Mouse (Mus musculus) heart, embryonic 13.5 days (tissue): Measurements from ENCODE around the gene Ddx11. TPM values are rescaled to one million over a fixed set of nuclear protein-coding genes. Genes with fewer than 3 reads are reported as not detected.
"Not testable (repeated sequence)": the region's sequence is repeated elsewhere in the genome, so short reads cannot be mapped to it uniquely, and the experiment has no call there.

Experiments used
- ATAC-seq: fragments of 200-750 bp; cut with Nextera tagmentation; 2 replicates; pipeline ENCODE4 v1.8.0; 2017; ENCODE audit warnings: moderate TSS enrichment; ENCODE audit not compliant: insufficient number of reproducible peaks, low FRiP score, low TSS enrichment; ENCODE audit errors: extremely low read depth
- H3K27ac ChIP-seq: fragments of 300-500 bp; sonication (generic); replicated peaks from 2 replicates; pipeline ENCODE4 v1.5.1; 2015; ENCODE audit warnings: moderate library complexity, mild to moderate bottlenecking, inconsistent platforms
- H3K27me3 ChIP-seq: fragments of 300-500 bp; sonication (generic); replicated peaks from 2 replicates; pipeline ENCODE4 v1.6.1; 2015; ENCODE audit warnings: mild to moderate bottlenecking, inconsistent platforms
- H3K36me3 ChIP-seq: fragments of 300-500 bp; sonication (generic); 2 replicates; pipeline ENCODE4 v1.6.1; 2015; ENCODE audit warnings: mild to moderate bottlenecking, inconsistent platforms
- H3K4me1 ChIP-seq: fragments of 300-500 bp; sonication (generic); 2 replicates; pipeline ENCODE4 v1.6.1; 2015; ENCODE audit warnings: inconsistent platforms
- H3K4me2 ChIP-seq: fragments of 300-500 bp; sonication (generic); 2 replicates; pipeline ENCODE4 v1.6.1; 2015; ENCODE audit warnings: inconsistent platforms, mild to moderate bottlenecking, moderate library complexity
- H3K4me3 ChIP-seq: fragments of 300-500 bp; sonication (generic); 2 replicates; pipeline ENCODE4 v1.5.1; 2015; ENCODE audit warnings: moderate library complexity, mild to moderate bottlenecking, inconsistent platforms
- H3K9ac ChIP-seq: fragments of 300-500 bp; sonication (generic); 2 replicates; pipeline ENCODE4 v1.6.1; 2015; ENCODE audit warnings: inconsistent platforms, mild to moderate bottlenecking, moderate library complexity
- H3K9me3 ChIP-seq: fragments of 300-500 bp; sonication (generic); 2 replicates; pipeline ENCODE4 v1.6.1; 2016; ENCODE audit warnings: inconsistent platforms
- WGBS: fragments of 180-500 bp; shearing (Covaris S2); methylation state at CpG from one replicate; pipeline ENCODE4 v1.1.7; 2015; ENCODE audit warnings: mixed read lengths; 5-methylcytosine and 5-hydroxymethylcytosine counted together
- polyA plus RNA-seq: library from polyadenylated mRNA; unstranded; fragments of >200 nt; fragmentation: Nextera tagmentation; extraction: Ambion mirVana; gene quantifications from 2 replicates; pipeline ENCODE4 v1.2.1, GENCODE M21; 2015

Gene Ddx11
- polyA plus RNA-seq, 1 experiment from 2014 or later: 12.6 TPM

DNA sequence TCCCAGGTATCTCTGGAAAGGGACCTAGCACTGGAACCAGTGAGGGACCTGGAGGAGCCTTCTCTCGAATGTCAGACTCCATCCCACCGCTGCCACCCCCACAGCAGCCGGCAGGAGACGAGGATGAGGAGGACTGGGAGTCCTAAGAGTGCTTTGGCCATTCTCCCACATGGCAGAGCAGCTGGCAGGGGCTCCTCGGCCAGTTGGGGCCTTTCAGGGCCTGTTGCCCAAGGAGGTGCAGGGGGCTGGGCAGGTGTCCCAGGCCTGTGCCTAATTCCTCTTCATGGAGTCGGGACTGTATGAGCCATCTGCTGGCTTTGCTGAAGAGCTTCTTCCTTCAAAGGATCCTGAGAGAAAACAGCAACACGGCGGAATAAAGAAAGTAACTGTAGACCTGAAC, 4.3 kb upstream of the Ddx11 start:
- ATAC-seq: no peak
- Histone ChIP-seq H3K4me2 (no peak overlapping the region), H3K9me3 (no peaks in the 10 kb centered on the region), H3K27me3 (no peaks in the 10 kb centered on the region), H3K4me1 (0 out of 2 replicates have a peak, but pooled peaks cover 2% of the 10 kb centered on the region), H3K36me3 (peaks cover 66% of the 10 kb centered on the region), H3K9ac (no peak overlapping the region), H3K4me3 (no peak overlapping the region), H3K27ac (no peak overlapping the region)
- WGBS: 83% methylated on average over 8 of the region's 8 CpGs

DNA sequence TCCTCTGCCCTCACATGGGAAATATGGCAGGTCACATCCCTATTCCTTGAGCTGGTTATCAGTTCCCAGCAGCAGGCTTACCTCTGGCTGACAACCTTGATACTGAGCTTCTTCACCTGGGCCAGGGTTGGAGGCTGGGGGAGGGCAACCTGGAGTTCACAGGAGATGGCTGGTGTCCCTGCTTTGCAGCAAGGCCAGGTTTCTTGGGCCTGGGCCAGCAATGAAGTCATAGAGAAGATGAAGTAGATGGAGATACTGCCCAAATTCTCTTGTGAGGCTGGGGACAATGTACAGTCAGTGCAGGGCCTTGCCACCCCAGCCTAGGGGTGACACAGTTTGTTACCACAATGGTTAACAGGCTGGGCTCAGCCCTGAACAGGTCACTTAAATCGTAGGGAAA, 2.6 kb upstream of the Ddx11 start:
- no peaks in the 10 kb centered on the region for H3K9me3 ChIP-seq
- no peaks in the 10 kb centered on the region for H3K27me3 ChIP-seq
- ATAC-seq: no peak
- no peak overlapping the region for H3K4me2 ChIP-seq
- peaks cover 49% of the 10 kb centered on the region for H3K36me3 ChIP-seq
- H3K4me1 ChIP-seq: peaks cover 18% of the 10 kb centered on the region
- H3K9ac ChIP-seq: no peak overlapping the region
- H3K27ac ChIP-seq: no peak overlapping the region
- H3K4me3 ChIP-seq: no peak overlapping the region
- 78% methylated on average over 1 of the region's 1 CpGs for WGBS

DNA sequence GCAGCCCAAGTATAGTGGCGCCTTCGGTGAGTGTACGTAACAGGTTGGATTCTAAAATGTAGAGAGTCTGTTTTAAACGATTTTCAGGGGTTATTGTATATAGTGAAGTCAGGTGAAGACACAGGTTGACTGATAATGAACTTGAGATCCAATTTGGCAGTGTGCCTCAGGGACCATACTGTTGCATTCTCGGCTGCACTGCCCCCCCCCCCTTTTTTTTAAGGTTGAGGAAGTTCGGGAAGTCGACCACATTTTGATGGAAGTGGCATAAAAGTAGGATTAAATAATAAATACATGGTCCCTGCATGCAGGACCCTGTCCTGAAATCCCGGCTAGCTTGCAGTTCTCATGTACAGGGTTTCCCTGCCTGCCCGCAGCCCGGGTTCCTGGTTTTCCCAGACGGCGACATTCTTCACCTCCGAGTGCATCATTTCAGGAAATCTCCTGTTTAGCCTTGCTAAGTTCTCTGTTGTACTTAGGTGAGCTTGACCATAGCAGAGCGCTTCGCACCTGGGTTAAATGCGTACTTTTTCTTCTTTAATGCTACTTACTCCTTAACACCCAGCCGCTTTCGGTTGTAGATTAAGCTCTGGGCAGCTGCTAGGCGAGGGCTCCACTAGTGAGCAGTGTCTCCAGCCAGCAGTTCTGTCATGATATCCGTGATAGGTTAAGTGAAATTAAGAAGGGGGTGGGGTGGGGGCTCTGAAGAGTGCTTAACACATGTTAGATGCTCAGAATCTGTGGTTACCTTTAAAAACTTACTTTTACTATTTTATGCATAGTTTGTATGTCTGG, 693 bp downstream of the Ddx11 start:
- peaks cover 18% of the 10 kb centered on the region for H3K4me1 ChIP-seq
- peak overlapping the region; percentile 88 for H3K9ac ChIP-seq
- H3K9me3 ChIP-seq: no peaks in the 10 kb centered on the region
- ATAC-seq: no peak
- H3K36me3 ChIP-seq: peaks cover 45% of the 10 kb centered on the region
- H3K27ac ChIP-seq: peak overlapping the region; percentile 91
- peak overlapping the region; percentile 88 for H3K4me3 ChIP-seq
- no peaks in the 10 kb centered on the region for H3K27me3 ChIP-seq
- 1% methylated on average over 20 of the region's 20 CpGs for WGBS
- peak overlapping the region; percentile 74 for H3K4me2 ChIP-seq

DNA sequence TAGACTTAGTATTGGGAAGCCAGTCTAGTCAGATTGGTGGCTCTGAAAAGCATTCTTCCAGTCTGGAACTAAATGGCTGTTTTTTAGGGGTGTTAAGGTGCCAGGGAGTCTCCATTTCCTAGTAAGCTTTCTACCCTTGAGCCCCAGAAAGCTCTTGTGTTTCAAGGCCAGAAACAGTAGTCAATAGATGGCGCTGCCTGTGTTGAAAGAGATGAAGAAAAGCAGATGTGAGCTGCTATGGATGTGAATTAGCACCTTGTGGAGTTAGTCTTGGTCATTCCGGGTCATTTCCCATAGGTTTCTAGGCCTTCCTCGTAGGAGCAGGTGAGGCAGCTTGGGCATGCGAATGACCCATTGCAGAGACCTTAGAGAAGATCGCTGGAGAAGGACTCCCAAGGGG, 1.9 kb downstream of the Ddx11 start:
- H3K4me2 ChIP-seq: peak overlapping the region; percentile 74

DNA sequence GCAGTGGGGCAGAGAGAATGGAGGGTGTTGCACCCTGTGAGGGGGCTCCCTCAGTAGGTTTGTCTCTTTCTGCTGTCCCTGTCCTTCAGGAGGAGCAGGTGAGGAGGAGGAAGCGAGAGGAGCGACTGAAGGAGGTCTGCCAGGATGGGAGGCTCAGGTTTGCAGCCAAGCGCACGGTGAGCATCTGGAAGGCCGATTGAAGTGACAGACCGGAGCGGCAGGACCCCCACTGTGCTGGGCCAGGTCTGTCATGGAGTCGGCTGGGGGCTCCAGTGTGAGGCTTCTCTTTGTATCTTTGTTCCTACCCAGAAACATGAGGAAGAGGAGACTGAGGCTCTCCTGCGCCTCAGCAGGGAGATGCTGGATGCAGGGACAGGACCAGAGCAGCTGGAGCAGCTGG, 7.1 kb downstream of the Ddx11 start:
- WGBS: 83% methylated on average over 9 of the region's 9 CpGs
- no peak overlapping the region for H3K4me3 ChIP-seq
- H3K9me3 ChIP-seq: peaks cover 9% of the 10 kb centered on the region
- H3K4me2 ChIP-seq: no peak overlapping the region
- H3K27ac ChIP-seq: no peak overlapping the region
- no peak overlapping the region for H3K9ac ChIP-seq
- H3K36me3 ChIP-seq: peaks cover 90% of the 10 kb centered on the region
- H3K4me1 ChIP-seq: peaks cover 3% of the 10 kb centered on the region
- ATAC-seq: no peak
- no peaks in the 10 kb centered on the region for H3K27me3 ChIP-seq

More for the DNA sequence above, 1.9 kb downstream of the Ddx11 start:
- H3K4me3 ChIP-seq: 0 out of 2 replicates have a peak overlapping the region, but pooled peaks have one; percentile 88
- H3K27ac ChIP-seq: 0 out of 2 replicates have a peak overlapping the region, but pooled peaks have one; percentile 20
- no peaks in the 10 kb centered on the region for H3K9me3 ChIP-seq
- WGBS: 54% methylated on average over 5 of the region's 5 CpGs
- no peak for ATAC-seq
- peaks cover 18% of the 10 kb centered on the region for H3K4me1 ChIP-seq
- peak overlapping the region; percentile 69 for H3K9ac ChIP-seq
- H3K36me3 ChIP-seq: peaks cover 44% of the 10 kb centered on the region
- no peaks in the 10 kb centered on the region for H3K27me3 ChIP-seq

DNA sequence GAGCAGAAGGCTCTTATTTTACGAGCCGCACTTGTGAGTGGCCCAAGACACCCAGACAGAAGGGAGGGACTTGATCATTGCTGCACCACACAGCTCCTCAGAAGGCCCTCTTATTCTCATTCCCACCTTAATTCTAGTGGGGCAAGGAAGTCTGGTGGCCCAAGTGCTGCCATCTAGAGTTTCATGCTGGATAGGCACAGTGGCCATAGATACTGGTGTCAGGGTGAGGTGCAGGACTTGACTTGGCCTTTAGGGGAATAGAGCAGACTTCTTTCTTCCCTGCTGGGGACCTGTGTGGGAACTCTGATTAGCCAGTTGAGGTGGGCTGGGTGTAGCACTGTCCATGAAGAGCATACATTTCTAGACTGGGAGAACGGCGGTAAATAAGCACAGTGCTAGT, 7.9 kb downstream of the Ddx11 start:
- ATAC-seq: no peak
- H3K36me3 ChIP-seq: peaks cover 97% of the 10 kb centered on the region
- H3K27me3 ChIP-seq: no peaks in the 10 kb centered on the region
- no peak overlapping the region for H3K9ac ChIP-seq
- WGBS: 94% methylated on average over 4 of the region's 4 CpGs
- no peak overlapping the region for H3K4me3 ChIP-seq
- H3K4me2 ChIP-seq: no peak overlapping the region
- peaks cover 9% of the 10 kb centered on the region for H3K9me3 ChIP-seq
- H3K27ac ChIP-seq: no peak overlapping the region
- H3K4me1 ChIP-seq: no peaks in the 10 kb centered on the region

DNA sequence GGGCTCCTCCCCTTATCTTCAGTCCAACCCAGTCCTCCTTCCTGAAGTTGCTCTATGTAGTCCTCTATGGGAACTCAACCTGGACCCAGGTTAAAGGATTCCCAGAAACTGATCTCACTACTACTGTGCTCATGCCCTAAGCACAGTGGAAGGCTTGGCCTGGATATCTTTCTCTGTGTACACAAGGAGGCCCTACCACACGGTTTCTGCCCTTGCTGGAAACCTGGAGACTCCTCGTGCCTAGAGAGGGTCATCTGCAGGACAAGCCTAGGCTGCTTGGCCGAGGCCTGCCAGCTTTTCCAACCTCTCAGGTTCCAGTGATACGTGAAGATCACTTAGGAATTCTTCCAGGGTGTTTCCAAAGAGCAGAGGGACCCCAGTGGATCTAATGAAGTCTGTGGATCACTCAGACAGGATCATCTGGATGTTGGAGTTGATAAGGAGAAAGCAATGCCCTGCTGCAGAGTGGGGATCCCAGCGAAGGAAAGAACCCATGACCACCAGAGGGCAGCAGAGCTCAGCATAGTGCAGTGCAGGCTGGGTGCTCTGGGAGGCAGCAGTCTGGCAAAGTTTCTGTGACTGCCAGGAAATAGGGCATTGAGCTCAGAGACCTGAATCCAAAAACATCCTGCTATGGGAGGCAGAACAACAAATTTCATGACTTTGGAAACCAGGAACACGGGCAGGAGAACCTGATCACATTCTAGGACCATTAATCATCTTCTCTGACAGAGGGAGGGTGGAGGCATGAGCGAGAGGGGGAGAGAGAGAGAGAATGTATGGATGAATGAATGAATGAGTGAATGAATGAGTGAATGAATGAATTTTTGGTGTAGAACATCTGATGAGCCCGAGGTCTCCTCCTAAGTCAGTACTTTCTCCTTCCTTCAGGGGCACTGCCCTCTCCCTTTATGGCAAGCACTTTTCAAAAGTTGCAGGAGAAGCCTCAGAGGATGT, 29.7 kb downstream of the Ddx11 start:
- peaks cover 43% of the 10 kb centered on the region for H3K36me3 ChIP-seq
- not testable (repeated sequence) for H3K9ac ChIP-seq, H3K27me3 ChIP-seq, H3K4me3 ChIP-seq, H3K4me2 ChIP-seq, H3K4me1 ChIP-seq, H3K9me3 ChIP-seq, H3K27ac ChIP-seq
- ATAC-seq: peak; percentile 37; the same call in 1 of the 2 replicates
- WGBS: 74% methylated on average over 5 of the region's 8 CpGs

DNA sequence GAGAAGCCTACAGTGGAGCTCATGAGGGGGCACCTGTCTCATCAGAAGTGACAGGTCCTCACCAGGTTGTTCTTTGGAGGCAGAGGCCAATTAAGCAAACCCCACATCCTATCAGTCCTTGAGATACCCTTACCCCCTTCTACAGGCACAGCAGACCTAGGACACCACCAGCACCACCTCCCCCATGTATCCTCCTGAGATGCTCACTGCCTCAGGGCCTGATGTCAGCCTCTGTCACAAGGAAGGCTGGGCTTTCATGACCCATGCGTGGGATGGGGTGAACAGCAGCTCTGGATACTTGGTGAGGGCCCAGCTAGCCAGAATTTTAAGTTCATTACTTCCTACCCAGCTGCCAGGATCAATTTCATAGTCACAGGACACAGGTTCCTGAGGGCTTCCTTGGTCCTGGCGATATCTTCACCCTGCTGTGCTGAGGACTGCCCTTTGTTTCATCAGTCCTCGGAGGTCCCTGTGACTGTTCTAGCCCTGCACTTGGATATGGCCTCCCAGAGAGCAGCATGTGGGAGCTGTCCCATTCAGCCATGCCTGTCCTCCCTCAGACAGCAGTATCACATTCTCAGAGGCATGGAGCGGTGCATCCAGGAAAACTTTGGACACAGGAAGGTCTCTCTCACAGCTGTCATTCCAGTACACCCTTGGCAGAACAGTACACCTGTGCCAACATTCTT, 30.6 kb downstream of the Ddx11 start:
- H3K4me2 ChIP-seq, H3K9ac ChIP-seq, H3K27ac ChIP-seq, ATAC-seq, H3K4me1 ChIP-seq, H3K9me3 ChIP-seq, H3K27me3 ChIP-seq, H3K4me3 ChIP-seq: not testable (repeated sequence)
- peaks cover 34% of the 10 kb centered on the region for H3K36me3 ChIP-seq
- 90% methylated on average over 4 of the region's 4 CpGs for WGBS

DNA sequence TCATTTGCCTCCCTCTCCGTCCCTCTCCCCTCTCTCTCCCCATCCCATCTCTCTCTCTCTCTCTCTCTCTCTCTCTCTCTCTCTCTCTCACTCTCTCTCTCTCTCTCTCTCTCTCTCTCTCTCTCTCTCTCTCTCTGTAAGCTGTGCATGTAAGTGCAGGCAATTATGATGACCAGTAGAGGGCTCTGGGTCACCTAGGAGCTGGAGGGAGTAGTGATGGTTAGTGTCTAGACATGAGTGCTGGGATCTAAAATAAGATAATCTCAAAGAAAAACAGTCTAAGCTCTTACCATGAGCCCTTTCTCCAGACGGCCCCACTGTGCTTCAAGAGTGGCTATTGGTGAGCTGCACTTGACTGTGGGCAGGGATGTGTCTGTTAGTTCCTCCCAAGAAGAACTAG, 31.6 kb downstream of the Ddx11 start:
- no peak overlapping the region for H3K27ac ChIP-seq
- H3K9me3 ChIP-seq: no peaks in the 10 kb centered on the region
- WGBS: 55% methylated on average over 2 of the region's 2 CpGs
- ATAC-seq: no peak
- no peak overlapping the region for H3K9ac ChIP-seq
- H3K4me1 ChIP-seq: no peaks in the 10 kb centered on the region
- H3K4me3 ChIP-seq: no peak overlapping the region
- H3K27me3 ChIP-seq: no peaks in the 10 kb centered on the region
- H3K36me3 ChIP-seq: peaks cover 24% of the 10 kb centered on the region
- no peak overlapping the region for H3K4me2 ChIP-seq

DNA sequence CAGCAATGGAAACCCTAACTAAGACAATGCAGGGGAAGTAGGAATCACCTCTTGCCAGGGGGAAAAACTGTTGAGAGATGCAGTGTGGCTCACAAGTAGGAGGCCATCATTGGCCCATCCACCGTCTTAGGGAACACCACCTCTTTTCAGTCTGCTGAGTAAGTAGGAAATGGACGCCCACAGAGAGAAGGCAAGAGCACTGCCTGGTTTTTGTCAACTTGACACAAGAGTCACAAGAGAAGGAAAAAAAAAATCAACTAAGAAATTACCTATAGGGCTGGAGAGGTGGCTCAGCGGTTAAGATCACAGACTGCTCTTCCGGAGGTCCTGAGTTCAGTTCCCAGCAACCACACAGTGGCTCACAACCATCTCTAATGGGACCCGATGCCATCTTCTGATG, 35.0 kb downstream of the Ddx11 start:
- Histone ChIP-seq H3K27me3 (no peaks in the 10 kb centered on the region), H3K9ac (no peak overlapping the region), H3K4me3 (no peak overlapping the region), H3K4me2 (no peak overlapping the region), H3K4me1 (no peaks in the 10 kb centered on the region), H3K9me3 (peaks cover 14% of the 10 kb centered on the region), H3K36me3 (no peaks in the 10 kb centered on the region), H3K27ac (no peak overlapping the region)
- no peak for ATAC-seq
- 86% methylated on average over 5 of the region's 5 CpGs for WGBS

DNA sequence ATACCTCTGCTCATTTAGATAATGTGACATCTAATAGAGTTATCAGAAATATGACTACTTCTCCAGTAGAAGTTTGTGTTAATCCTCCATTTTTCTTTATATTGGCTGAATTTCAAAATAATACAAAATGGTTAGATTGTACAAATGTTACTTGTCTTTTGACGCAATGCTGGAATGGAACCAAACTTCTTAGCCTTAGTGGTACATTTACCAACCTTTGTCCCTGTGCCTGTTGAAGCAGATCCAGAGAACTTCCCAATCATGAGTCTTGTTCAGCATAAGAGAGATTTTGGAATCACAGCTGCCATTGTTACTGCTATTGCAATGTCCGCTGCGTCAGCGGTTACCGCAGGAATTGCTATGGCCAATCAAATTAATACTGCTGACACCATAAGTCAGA, 43.8 kb downstream of the Ddx11 start:
- not testable (repeated sequence) for H3K27ac ChIP-seq, H3K4me3 ChIP-seq, H3K36me3 ChIP-seq, H3K27me3 ChIP-seq, H3K4me1 ChIP-seq, H3K9ac ChIP-seq, H3K4me2 ChIP-seq, ATAC-seq
- H3K9me3 ChIP-seq: peaks cover 13% of the 10 kb centered on the region
- WGBS: 94% methylated on average over 5 of the region's 5 CpGs
